Mouse (Mus musculus): ENCODE results near the gene Pdk2. TPM values are rescaled to one million over a fixed set of nuclear protein-coding genes. Genes with fewer than 3 reads are reported as not detected.

Gene Pdk2
- polyA plus RNA-seq, 1 experiment from 2014 or later = 113 TPM

- no peaks in the 10 kb centered on the region for H3K9me3 ChIP-seq (ENCODE audit: control insufficient read depth, low read length)
- peaks cover 39% of the 10 kb centered on the region for H3K36me3 ChIP-seq (ENCODE audit: control insufficient read depth, insufficient read depth, low read length)
- H3K4me1 ChIP-seq (ENCODE audit: control insufficient read depth in 2 of 2, insufficient read depth in 2 of 2, low read length in 2 of 2) = peaks cover 43 to 65% of the 10 kb centered on the region in 2 experiments
- peak overlapping the region; percentile 84 to 86 for H3K4me3 ChIP-seq (ENCODE audit: control insufficient read depth in 1 of 2, insufficient read depth in 1 of 2, low read depth in 1 of 2, low read length in 2 of 2)
- peak overlapping the region; percentile 94 for H3K9ac ChIP-seq (ENCODE audit: low read length)
- no peak for ATAC-seq (ENCODE audit: insufficient number of reproducible peaks, insufficient read depth, low FRiP score, low read depth)
- 4% methylated on average over 22 of the region's 22 CpGs for WGBS
- peak overlapping the region; percentile 96 for H3K4me2 ChIP-seq (ENCODE audit: low read length)
- peak overlapping the region in 1 of 2 experiments; percentile 93; a peak in 2 of 4 replicates for H3K27ac ChIP-seq (replicated peaks in 1 of 2; ENCODE audit: control insufficient read depth in 1 of 2, insufficient read depth in 1 of 2, low read depth in 2 of 2, low read length in 2 of 2)
- no peaks in the 10 kb centered on the region for H3K27me3 ChIP-seq (ENCODE audit: control insufficient read depth, insufficient read depth, low read length)
These were observed 48.2 kb downstream of the Pdk2 start for GRCm38 (mm10) chr11:94992754-94993606.

GRCm38 (mm10) chr11:94992480-94992753 is 48.7 kb downstream of the Pdk2 start:
- Histone ChIP-seq H3K4me3 (ENCODE audit: control insufficient read depth in 1 of 2, insufficient read depth in 1 of 2, low read depth in 1 of 2, low read length in 2 of 2) (peak overlapping the region; percentile 84 to 86), H3K27me3 (ENCODE audit: control insufficient read depth, insufficient read depth, low read length) (no peaks in the 10 kb centered on the region), H3K4me2 (ENCODE audit: low read length) (peak overlapping the region; percentile 96), H3K36me3 (ENCODE audit: control insufficient read depth, insufficient read depth, low read length) (peaks cover 34% of the 10 kb centered on the region), H3K9ac (ENCODE audit: low read length) (peak overlapping the region; percentile 94), H3K4me1 (ENCODE audit: control insufficient read depth in 2 of 2, insufficient read depth in 2 of 2, low read length in 2 of 2) (peaks cover 48 to 65% of the 10 kb centered on the region in 2 experiments), H3K27ac (replicated peaks in 1 of 2; ENCODE audit: control insufficient read depth in 1 of 2, insufficient read depth in 1 of 2, low read depth in 2 of 2, low read length in 2 of 2) (peak overlapping the region in 1 of 2 experiments; percentile 93; a peak in 2 of 4 replicates), H3K9me3 (ENCODE audit: control insufficient read depth, low read length) (no peaks in the 10 kb centered on the region)
- no peak for ATAC-seq (ENCODE audit: insufficient number of reproducible peaks, insufficient read depth, low FRiP score, low read depth)
- WGBS = under 1% methylated on average over 20 of the region's 20 CpGs

- H3K4me2 ChIP-seq (ENCODE audit: low read length) = peak overlapping the region; percentile 96
- H3K9ac ChIP-seq (ENCODE audit: low read length) = peak overlapping the region; percentile 94
- WGBS = under 1% methylated on average over 94 of the region's 99 CpGs
- H3K27me3 ChIP-seq (ENCODE audit: control insufficient read depth, insufficient read depth, low read length) = no peaks in the 10 kb centered on the region
- peaks cover 28% of the 10 kb centered on the region for H3K36me3 ChIP-seq (ENCODE audit: control insufficient read depth, insufficient read depth, low read length)
- no peak for ATAC-seq (ENCODE audit: insufficient number of reproducible peaks, insufficient read depth, low FRiP score, low read depth)
- peak overlapping the region; percentile 84 to 86 for H3K4me3 ChIP-seq (ENCODE audit: control insufficient read depth in 1 of 2, insufficient read depth in 1 of 2, low read depth in 1 of 2, low read length in 2 of 2)
- H3K27ac ChIP-seq (replicated peaks in 1 of 2; ENCODE audit: control insufficient read depth in 1 of 2, insufficient read depth in 1 of 2, low read depth in 2 of 2, low read length in 2 of 2) = peak overlapping the region; percentile 46 to 93
- H3K4me1 ChIP-seq (ENCODE audit: control insufficient read depth in 2 of 2, insufficient read depth in 2 of 2, low read length in 2 of 2) = peaks cover 48 to 69% of the 10 kb centered on the region in 2 experiments
- no peaks in the 10 kb centered on the region for H3K9me3 ChIP-seq (ENCODE audit: control insufficient read depth, low read length)
These were observed 49.3 kb downstream of the Pdk2 start for GRCm38 (mm10) chr11:94991641-94992479.

DNA sequence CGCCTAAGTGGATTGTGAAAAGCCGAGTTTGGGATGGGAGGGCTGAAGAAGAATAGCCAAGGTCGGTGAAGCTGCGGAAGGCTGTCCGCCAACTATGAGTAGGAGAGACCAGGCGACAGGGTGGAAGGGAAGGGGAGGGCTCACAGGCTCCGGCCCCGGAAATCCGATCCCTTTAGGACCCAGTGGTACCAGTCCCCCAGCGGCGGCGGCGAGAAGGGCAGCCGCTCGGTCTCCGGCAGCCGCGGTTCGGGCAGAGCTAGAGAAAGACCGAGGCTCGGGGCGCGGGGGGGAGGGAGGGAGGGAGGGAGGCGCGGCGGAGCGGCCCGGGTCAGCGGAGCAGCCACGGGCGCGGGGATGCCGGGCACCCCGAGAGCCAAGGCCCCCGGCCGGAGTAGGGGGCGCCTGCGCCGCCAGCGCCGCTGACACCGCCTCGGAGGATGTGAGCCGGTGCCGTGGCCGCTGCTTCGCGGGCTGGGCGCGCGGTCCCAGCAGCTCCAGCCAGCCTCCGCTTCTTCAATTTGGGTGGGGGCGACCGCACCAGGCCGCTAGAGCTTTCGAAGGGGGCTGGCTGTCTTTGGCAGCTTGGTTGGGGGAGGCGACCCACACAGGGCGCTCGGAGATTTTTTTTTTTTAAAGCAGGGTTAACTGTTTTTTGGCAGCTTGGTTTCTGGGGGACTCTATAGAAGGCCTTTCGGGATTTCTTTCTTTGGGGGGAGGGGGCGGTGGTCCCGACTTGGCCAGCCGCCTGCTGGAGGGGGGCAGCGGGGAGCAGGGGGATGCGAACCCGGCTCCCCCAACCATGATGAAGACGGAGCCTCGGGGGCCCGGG is 50.2 kb downstream of the Pdk2 start, which contains the start of gene Ppp1r9b:
Gene Ppp1r9b (plus strand): TSS at position 287 of the 829 bp plus-strand sequence.
- H3K4me1 ChIP-seq (ENCODE audit: control insufficient read depth in 2 of 2, insufficient read depth in 2 of 2, low read length in 2 of 2) = peaks cover 48 to 72% of the 10 kb centered on the region in 2 experiments
- H3K4me3 ChIP-seq (ENCODE audit: control insufficient read depth in 1 of 2, insufficient read depth in 1 of 2, low read depth in 1 of 2, low read length in 2 of 2) = peak within 1 kb of the TSS; percentile 84 to 86
- peak within 1 kb of the TSS; percentile 94 for H3K9ac ChIP-seq (ENCODE audit: low read length)
- ATAC-seq (ENCODE audit: insufficient number of reproducible peaks, insufficient read depth, low FRiP score, low read depth) = peak; percentile 81
- peak within 1 kb of the TSS; percentile 89 to 93 for H3K27ac ChIP-seq (replicated peaks in 1 of 2; ENCODE audit: control insufficient read depth in 1 of 2, insufficient read depth in 1 of 2, low read depth in 2 of 2, low read length in 2 of 2)
- WGBS = 1% methylated on average over 49 of the region's 69 CpGs
- no peaks in the 10 kb centered on the region for H3K27me3 ChIP-seq (ENCODE audit: control insufficient read depth, insufficient read depth, low read length)
- peaks cover 20% of the 10 kb centered on the region for H3K36me3 ChIP-seq (ENCODE audit: control insufficient read depth, insufficient read depth, low read length)
- no peaks in the 10 kb centered on the region for H3K9me3 ChIP-seq (ENCODE audit: control insufficient read depth, low read length)
- peak within 1 kb of the TSS; percentile 96 for H3K4me2 ChIP-seq (ENCODE audit: low read length)

- Histone ChIP-seq H3K36me3 (ENCODE audit: control insufficient read depth, insufficient read depth, low read length) (peaks cover 14% of the 10 kb centered on the region; the same call in 1 of the 2 replicates), H3K4me1 (ENCODE audit: control insufficient read depth in 2 of 2, insufficient read depth in 2 of 2, low read length in 2 of 2) (peaks cover 46 to 65% of the 10 kb centered on the region in 2 experiments), H3K27me3 (ENCODE audit: control insufficient read depth, insufficient read depth, low read length) (no peaks in the 10 kb centered on the region), H3K4me2 (ENCODE audit: low read length) (peak overlapping the region; percentile 96), H3K9me3 (ENCODE audit: control insufficient read depth, low read length) (no peaks in the 10 kb centered on the region), H3K9ac (ENCODE audit: low read length) (peak overlapping the region; percentile 94), H3K27ac (replicated peaks in 1 of 2; ENCODE audit: control insufficient read depth in 1 of 2, insufficient read depth in 1 of 2, low read depth in 2 of 2, low read length in 2 of 2) (peak overlapping the region; percentile 89 to 93), H3K4me3 (ENCODE audit: control insufficient read depth in 1 of 2, insufficient read depth in 1 of 2, low read depth in 1 of 2, low read length in 2 of 2) (peak overlapping the region; percentile 40 to 84)
- ATAC-seq (ENCODE audit: insufficient number of reproducible peaks, insufficient read depth, low FRiP score, low read depth) = no peak
- 46% methylated on average over 6 of the region's 6 CpGs for WGBS
These were observed 50.9 kb downstream of the Pdk2 start for GRCm38 (mm10) chr11:94990102-94990748.

GRCm38 (mm10) chr11:94989562-94990017 is 51.6 kb downstream of the Pdk2 start:
- Histone ChIP-seq H3K27ac (replicated peaks in 1 of 2; ENCODE audit: control insufficient read depth in 1 of 2, insufficient read depth in 1 of 2, low read depth in 2 of 2, low read length in 2 of 2) (peak overlapping the region; percentile 93 to 95), H3K9me3 (ENCODE audit: control insufficient read depth, low read length) (no peaks in the 10 kb centered on the region), H3K27me3 (ENCODE audit: control insufficient read depth, insufficient read depth, low read length) (no peaks in the 10 kb centered on the region), H3K4me1 (ENCODE audit: control insufficient read depth in 2 of 2, insufficient read depth in 2 of 2, low read length in 2 of 2) (peaks cover 40 to 59% of the 10 kb centered on the region in 2 experiments), H3K9ac (ENCODE audit: low read length) (peak overlapping the region; percentile 94), H3K4me2 (ENCODE audit: low read length) (peak overlapping the region; percentile 96), H3K36me3 (ENCODE audit: control insufficient read depth, insufficient read depth, low read length) (peaks cover 7% of the 10 kb centered on the region; the same call in 1 of the 2 replicates), H3K4me3 (ENCODE audit: control insufficient read depth in 1 of 2, insufficient read depth in 1 of 2, low read depth in 1 of 2, low read length in 2 of 2) (peak overlapping the region; percentile 59 to 81)
- WGBS = under 1% methylated on average over 12 of the region's 12 CpGs
- peak; percentile 67 for ATAC-seq (ENCODE audit: insufficient number of reproducible peaks, insufficient read depth, low FRiP score, low read depth)

All from heart, embryonic 14.5 days (tissue).